8 mouse cellular contexts compared by ENCODE assay signal in genomic region chrX:36760946-36761635, GRCm38 (mm10). TPM values are rescaled to one million over a fixed set of nuclear protein-coding genes. Genes with fewer than 3 reads are reported as not detected.
DNase-seq lines count a peak whose midpoint lies in the region; ATAC-seq and TF ChIP-seq lines count a peak whose summit lies in the region.

No protein-coding gene starts in this region.

- no peak overlapping the region for H3K27ac ChIP-seq in forebrain, postnatal 0 days (ENCODE audit: low read depth, low read length)
- no peak overlapping the region for H3K27ac ChIP-seq in liver, embryonic 16.5 days (ENCODE audit: low read length)
- no peak overlapping the region for H3K27ac ChIP-seq in neural tube, embryonic 14.5 days (ENCODE audit: low read depth, low read length)

- no peaks in the 10 kb centered on the region for H3K36me3 ChIP-seq in forebrain, postnatal 0 days (ENCODE audit: insufficient read depth)
- H3K36me3 ChIP-seq in liver, embryonic 16.5 days (ENCODE audit: control insufficient read depth, insufficient read depth), result no peaks in the 10 kb centered on the region
- H3K36me3 ChIP-seq in neural tube, embryonic 14.5 days (ENCODE audit: control insufficient read depth, insufficient read depth, low read length), result no peaks in the 10 kb centered on the region

- WGBS in forebrain, postnatal 0 days, result 32% methylated on average over 6 of the region's 6 CpGs
- WGBS in liver, embryonic 16.5 days (ENCODE audit: insufficient replicate concordance), result 50% methylated on average over 6 of the region's 6 CpGs
- WGBS in neural tube, embryonic 14.5 days, result 29% methylated on average over 6 of the region's 6 CpGs

- H3K27me3 ChIP-seq in forebrain, postnatal 0 days (ENCODE audit: insufficient read depth, low read length), result no peaks in the 10 kb centered on the region
- no peaks in the 10 kb centered on the region for H3K27me3 ChIP-seq in liver, embryonic 16.5 days (ENCODE audit: control insufficient read depth, insufficient read depth, low read depth, low read length)
- no peaks in the 10 kb centered on the region for H3K27me3 ChIP-seq in neural tube, embryonic 14.5 days (ENCODE audit: control insufficient read depth, insufficient read depth, low read length)

- H3K4me3 ChIP-seq in forebrain, postnatal 0 days (ENCODE audit: low read depth, low read length), result no peak overlapping the region
- no peak overlapping the region for H3K4me3 ChIP-seq in liver, embryonic 16.5 days (ENCODE audit: low read depth, low read length)
- H3K4me3 ChIP-seq in neural tube, embryonic 14.5 days (ENCODE audit: low read depth, low read length), result no peak overlapping the region

- peak; percentile 85 for DNase-seq in 3T3-L1 (ENCODE audit: low read depth, low spot score)
- DNase-seq in CD4-positive, CD25-positive, alpha-beta regulatory T cell, adult 2 months (ENCODE audit: low read depth, low spot score), result peak; percentile 79
- DNase-seq in cerebellum, adult 18-20 months, result peak; percentile 51 to 68
- DNase-seq in forebrain, postnatal 0 days, result peak; percentile 73
- DNase-seq in kidney, adult 18-20 months, result peak; percentile 45
- DNase-seq in ovary, adult 18-20 months (ENCODE audit: low spot score), result no peak

- H3K4me2 ChIP-seq in forebrain, postnatal 0 days (ENCODE audit: low read depth), result no peak overlapping the region
- H3K4me2 ChIP-seq in liver, embryonic 16.5 days (ENCODE audit: low read depth, low read length), result no peak overlapping the region
- no peak overlapping the region for H3K4me2 ChIP-seq in neural tube, embryonic 14.5 days (ENCODE audit: low read depth, low read length)

- no peaks in the 10 kb centered on the region for H3K9me3 ChIP-seq in forebrain, postnatal 0 days (ENCODE audit: low read length)
- H3K9me3 ChIP-seq in liver, embryonic 16.5 days (replicated peaks; ENCODE audit: control insufficient read depth, low read length), result no peaks in the 10 kb centered on the region
- H3K9me3 ChIP-seq in neural tube, embryonic 14.5 days (ENCODE audit: control insufficient read depth, low read length), result no peaks in the 10 kb centered on the region

- peak; percentile 78 for TF ChIP-seq CTCF in forebrain, postnatal 0 days (IDR thresholded peaks at IDR 0.05; ENCODE audit: low read depth)

- H3K4me1 ChIP-seq in forebrain, postnatal 0 days (ENCODE audit: insufficient read depth), result 0 out of 2 replicates have a peak, but pooled peaks cover 3% of the 10 kb centered on the region
- H3K4me1 ChIP-seq in liver, embryonic 16.5 days (ENCODE audit: control insufficient read depth, low read depth, low read length), result no peaks in the 10 kb centered on the region
- H3K4me1 ChIP-seq in neural tube, embryonic 14.5 days (ENCODE audit: control insufficient read depth, insufficient read depth, low read length), result no peaks in the 10 kb centered on the region

- peak; percentile 48 for ATAC-seq in forebrain, postnatal 0 days
- ATAC-seq in liver, embryonic 16.5 days (ENCODE audit: low read depth), result peak; percentile 43; the same call in 1 of the 2 replicates
- peak; percentile 29; the same call in 1 of the 2 replicates for ATAC-seq in neural tube, embryonic 14.5 days (ENCODE audit: low read depth)

- no peak overlapping the region for H3K9ac ChIP-seq in forebrain, postnatal 0 days
- H3K9ac ChIP-seq in liver, embryonic 16.5 days (ENCODE audit: low read depth, low read length), result no peak overlapping the region
- H3K9ac ChIP-seq in neural tube, embryonic 14.5 days (replicated peaks; ENCODE audit: low read depth, low read length), result no peak overlapping the region

RNA-seq across cellular contexts. Expression of gene Slc25a43, which starts 17.6 kb away (rescaled TPM):
- 0.33 TPM in 1 of 2 replicates, not detected in the other for total RNA-seq in forebrain, postnatal 0 days (2014; rRNA removed)
- polyA plus RNA-seq in forebrain, postnatal 0 days (2015; fragmentation: Nextera tagmentation; extraction: Ambion mirVana), result 0.13 and 0.54 TPM in 2 replicates
- 0.92 and 0.99 TPM in 2 replicates for polyA plus RNA-seq in liver, embryonic 16.5 days (2015; fragmentation: Nextera tagmentation; extraction: Ambion mirVana)
- 0.59 and 1.0 TPM in 2 replicates for polyA plus RNA-seq in neural tube, embryonic 14.5 days (2014; fragmentation: Nextera tagmentation; extraction: Ambion mirVana)

RNA-seq across cellular contexts. Expression of gene Slc25a5, which starts 34.4 kb away (rescaled TPM):
- 333 and 351 TPM in 2 replicates for total RNA-seq in forebrain, postnatal 0 days (2014; rRNA removed)
- 466 and 495 TPM in 2 replicates for polyA plus RNA-seq in forebrain, postnatal 0 days (2015; fragmentation: Nextera tagmentation; extraction: Ambion mirVana)
- 361 and 413 TPM in 2 replicates for polyA plus RNA-seq in liver, embryonic 16.5 days (2015; fragmentation: Nextera tagmentation; extraction: Ambion mirVana)
- 544 and 575 TPM in 2 replicates for polyA plus RNA-seq in neural tube, embryonic 14.5 days (2014; fragmentation: Nextera tagmentation; extraction: Ambion mirVana)
